13 mouse cellular contexts compared by ENCODE assay signal in genomic region chr13:99501393-99501792, GRCm38 (mm10). TPM values are rescaled to one million over a fixed set of nuclear protein-coding genes. Genes with fewer than 3 reads are reported as not detected.
DNase-seq lines count a peak whose midpoint lies in the region; ATAC-seq and TF ChIP-seq lines count a peak whose summit lies in the region.
"Had no signal": no experiment of that assay in that cellular context is flagged by ENCODE, and none has a peak within 500 bp of the region (broad histone marks: within the 10 kb centered on the region; RNA-seq: fewer than 3 reads in every experiment).

No protein-coding gene starts in this region.

- TF ChIP-seq CTCF in left cerebral cortex, adult 2 months (IDR thresholded peaks at IDR 0.05): no peak

- 38% methylated on average over 7 of the region's 7 CpGs for WGBS in embryonic facial prominence, embryonic 15.5 days
- 15% methylated on average over 7 of the region's 7 CpGs for WGBS in hindbrain, embryonic 13.5 days
- WGBS in midbrain, embryonic 16.5 days: 18% methylated on average over 7 of the region's 7 CpGs
- WGBS in liver, embryonic 11.5 days: 77% methylated on average over 7 of the region's 7 CpGs

- DNase-seq in left cerebral cortex, adult 2 months (ENCODE audit: extremely low spot score in 1 of 2, low spot score in 2 of 2): no peak
- DNase-seq in left cerebral cortex, postnatal 25 days (ENCODE audit: low spot score in 2 of 2): no peak
- DNase-seq in right cerebral cortex, postnatal 10 days (ENCODE audit: low spot score in 2 of 2): no peak
- DNase-seq in liver, embryonic 11.5 days (ENCODE audit: low spot score): no peak
- no peak for DNase-seq in left cerebral cortex, adult 18-20 months (ENCODE audit: low spot score in 2 of 2)
- DNase-seq: B cell, adult 2 months; cerebellum, postnatal 36 days; heart, adult 18-20 months had no signal

- no peaks in the 10 kb centered on the region for H3K27me3 ChIP-seq in embryonic facial prominence, embryonic 15.5 days
- H3K27me3 ChIP-seq in hindbrain, embryonic 13.5 days: no peaks in the 10 kb centered on the region
- H3K27me3 ChIP-seq in midbrain, embryonic 16.5 days (ENCODE audit: control insufficient read depth, insufficient read depth, low read depth, low read length): no peaks in the 10 kb centered on the region
- H3K27me3 ChIP-seq in liver, embryonic 11.5 days (replicated peaks; ENCODE audit: control insufficient read depth, insufficient read depth, low read length): no peaks in the 10 kb centered on the region

- H3K27ac ChIP-seq in left cerebral cortex, adult 2 months: peak overlapping the region; percentile 24; the same call in 1 of the 2 replicates
- H3K27ac ChIP-seq in embryonic facial prominence, embryonic 15.5 days (replicated peaks): peak overlapping the region; percentile 51; the same call in 1 of the 2 replicates
- H3K27ac ChIP-seq in hindbrain, embryonic 13.5 days: peak overlapping the region; percentile 77
- H3K27ac ChIP-seq in midbrain, embryonic 16.5 days (ENCODE audit: low read length): no peak overlapping the region
- no peak overlapping the region for H3K27ac ChIP-seq in liver, embryonic 11.5 days (ENCODE audit: low read depth, low read length)
- H3K27ac ChIP-seq: stomach, postnatal 0 days had no signal

- H3K4me1 ChIP-seq in embryonic facial prominence, embryonic 15.5 days: peaks cover 55% of the 10 kb centered on the region
- H3K4me1 ChIP-seq in hindbrain, embryonic 13.5 days (replicated peaks): peaks cover 83% of the 10 kb centered on the region
- H3K4me1 ChIP-seq in midbrain, embryonic 16.5 days (ENCODE audit: control insufficient read depth, insufficient read depth, low read length): peaks cover 68% of the 10 kb centered on the region
- no peaks in the 10 kb centered on the region for H3K4me1 ChIP-seq in liver, embryonic 11.5 days (replicated peaks; ENCODE audit: control insufficient read depth, insufficient read depth, low read length)

- H3K9ac ChIP-seq in embryonic facial prominence, embryonic 15.5 days: no peak overlapping the region
- H3K9ac ChIP-seq in hindbrain, embryonic 13.5 days: peak overlapping the region; percentile 60
- no peak overlapping the region for H3K9ac ChIP-seq in midbrain, embryonic 16.5 days (ENCODE audit: low read depth, low read length)
- no peak overlapping the region for H3K9ac ChIP-seq in liver, embryonic 11.5 days (ENCODE audit: low read depth, low read length)

- H3K4me2 ChIP-seq in embryonic facial prominence, embryonic 15.5 days (replicated peaks): no peak overlapping the region
- peak overlapping the region; percentile 38 for H3K4me2 ChIP-seq in hindbrain, embryonic 13.5 days
- H3K4me2 ChIP-seq in midbrain, embryonic 16.5 days (ENCODE audit: low read length): 0 out of 2 replicates have a peak overlapping the region, but pooled peaks have one; percentile 15
- no peak overlapping the region for H3K4me2 ChIP-seq in liver, embryonic 11.5 days

- intact Hi-C loops in left cerebral cortex, adult 2 months (cut with DNase I): no loop called here
- intact Hi-C loops in left cerebral cortex, postnatal 25 days (cut with DNase I): no loop called here

- H3K36me3 ChIP-seq in embryonic facial prominence, embryonic 15.5 days: no peaks in the 10 kb centered on the region
- peaks cover 48% of the 10 kb centered on the region for H3K36me3 ChIP-seq in hindbrain, embryonic 13.5 days
- peaks cover 20% of the 10 kb centered on the region for H3K36me3 ChIP-seq in midbrain, embryonic 16.5 days (ENCODE audit: control insufficient read depth, insufficient read depth, low read length)
- H3K36me3 ChIP-seq in liver, embryonic 11.5 days (ENCODE audit: control insufficient read depth, insufficient read depth, low read length): no peaks in the 10 kb centered on the region
- H3K36me3 ChIP-seq: G1E had no signal

- no peak overlapping the region for H3K4me3 ChIP-seq in left cerebral cortex, adult 2 months
- no peak overlapping the region for H3K4me3 ChIP-seq in embryonic facial prominence, embryonic 15.5 days (replicated peaks)
- H3K4me3 ChIP-seq in hindbrain, embryonic 13.5 days: 0 out of 2 replicates have a peak overlapping the region, but pooled peaks have one; percentile 1
- no peak overlapping the region for H3K4me3 ChIP-seq in midbrain, embryonic 16.5 days (ENCODE audit: low read depth, low read length)
- no peak overlapping the region for H3K4me3 ChIP-seq in liver, embryonic 11.5 days (ENCODE audit: low read depth, low read length)

- ATAC-seq in embryonic facial prominence, embryonic 15.5 days (ENCODE audit: insufficient number of reproducible peaks, low FRiP score, low TSS enrichment, low read depth): peak; percentile 44; the same call in 1 of the 2 replicates
- ATAC-seq in hindbrain, embryonic 13.5 days (ENCODE audit: low FRiP score): no peak
- no peak for ATAC-seq in midbrain, embryonic 16.5 days
- no peak for ATAC-seq in liver, embryonic 11.5 days (replicated peaks; ENCODE audit: low FRiP score)

- H3K9me3 ChIP-seq in embryonic facial prominence, embryonic 15.5 days (replicated peaks): no peaks in the 10 kb centered on the region
- no peaks in the 10 kb centered on the region for H3K9me3 ChIP-seq in hindbrain, embryonic 13.5 days
- no peaks in the 10 kb centered on the region for H3K9me3 ChIP-seq in midbrain, embryonic 16.5 days (replicated peaks; ENCODE audit: control insufficient read depth, low read length, poor library complexity, severe bottlenecking)
- H3K9me3 ChIP-seq in liver, embryonic 11.5 days (ENCODE audit: control insufficient read depth, low read length): no peaks in the 10 kb centered on the region

RNA-seq across cellular contexts. Expression of gene Map1b, which starts 14.9 kb away (rescaled TPM):
- total RNA-seq in left cerebral cortex, adult 2 months (2021): 100 to 1,000 TPM; 630 to 695 TPM
- 100 to 1,000 TPM; 586 to 625 TPM for total RNA-seq in left cerebral cortex, postnatal 25 days (2021)
- polyA plus RNA-seq in embryonic facial prominence, embryonic 15.5 days (2015; fragmentation: Nextera tagmentation; extraction: Ambion mirVana): 163 and 172 TPM in 2 replicates
- 2,103 and 2,232 TPM in 2 replicates for polyA plus RNA-seq in hindbrain, embryonic 13.5 days (2015; fragmentation: Nextera tagmentation; extraction: Ambion mirVana)
- 1,966 and 2,233 TPM in 2 replicates for polyA plus RNA-seq in midbrain, embryonic 16.5 days (2015; fragmentation: Nextera tagmentation; extraction: Ambion mirVana)
- 32.6 and 39.6 TPM in 2 replicates for polyA plus RNA-seq in liver, embryonic 11.5 days (2014; fragmentation: Nextera tagmentation; extraction: Ambion mirVana)
- total RNA-seq in left cerebral cortex, adult 18-20 months (2021): 100 to 1,000 TPM; 597 to 612 TPM
- polyA plus RNA-seq: G1E had no signal

Comparison
In these comparisons a context has a peak if more than half of its experiments do, and no peak if none do; other contexts are left out.
1. H3K27ac ChIP-seq: peak in left cerebral cortex, adult 2 months (single experiment), embryonic facial prominence, embryonic 15.5 days (single experiment) and hindbrain, embryonic 13.5 days (single experiment); none in midbrain, embryonic 16.5 days (single experiment) and liver, embryonic 11.5 days (single experiment).
2. H3K4me2 ChIP-seq: peak in hindbrain, embryonic 13.5 days (single experiment) and midbrain, embryonic 16.5 days (single experiment); none in embryonic facial prominence, embryonic 15.5 days (single experiment) and liver, embryonic 11.5 days (single experiment).
3. RNA of gene Map1b, which starts 14.9 kb away (polyA plus RNA-seq): 2,103 to 2,232 TPM in hindbrain, embryonic 13.5 days and 1,966 to 2,233 TPM in midbrain, embryonic 16.5 days; 163 to 172 TPM in embryonic facial prominence, embryonic 15.5 days and 32.6 to 39.6 TPM in liver, embryonic 11.5 days; every median in the first group is over 10 times any median in the second.